Mouse (Mus musculus) midbrain, embryonic 16.5 days (tissue): Measurements from ENCODE around the gene Slc2a8. TPM values are rescaled to one million over a fixed set of nuclear protein-coding genes. Genes with fewer than 3 reads are reported as not detected.
"Not testable (repeated sequence)": the region's sequence is repeated elsewhere in the genome, so short reads cannot be mapped to it uniquely, and the experiment has no call there.

Experiments used
- ATAC-seq: fragments of 200-750 bp; cut with Nextera tagmentation; 2 replicates; pipeline ENCODE4 v1.8.0; 2017; ENCODE audit warnings: moderate TSS enrichment
- H3K27ac ChIP-seq: fragments of 300-500 bp; sonication (generic); 2 replicates; pipeline ENCODE4 v1.5.1; 2014; ENCODE audit warnings: mild to moderate bottlenecking, low read length, mixed read lengths
- H3K27me3 ChIP-seq: fragments of 300-500 bp; sonication (generic); 2 replicates; pipeline ENCODE4 v1.6.1; 2014; ENCODE audit warnings: low read depth, low read length, mixed read lengths; ENCODE audit not compliant: control insufficient read depth, insufficient read depth
- H3K36me3 ChIP-seq: fragments of 300-500 bp; sonication (generic); 2 replicates; pipeline ENCODE4 v1.6.1; 2014; ENCODE audit warnings: mild to moderate bottlenecking, low read length, moderate library complexity, mixed read lengths; ENCODE audit not compliant: control insufficient read depth, insufficient read depth
- H3K4me1 ChIP-seq: fragments of 300-500 bp; sonication (generic); 2 replicates; pipeline ENCODE4 v1.6.1; 2014; ENCODE audit warnings: mild to moderate bottlenecking, low read length, mixed read lengths; ENCODE audit not compliant: control insufficient read depth, insufficient read depth
- H3K4me2 ChIP-seq: fragments of 300-500 bp; sonication (generic); 2 replicates; pipeline ENCODE4 v1.6.1; 2014; ENCODE audit warnings: mild to moderate bottlenecking, low read length, mixed read lengths
- H3K4me3 ChIP-seq: fragments of 300-500 bp; sonication (generic); 2 replicates; pipeline ENCODE4 v1.5.1; 2014; ENCODE audit warnings: low read depth, mild to moderate bottlenecking, low read length, moderate library complexity, mixed read lengths
- H3K9ac ChIP-seq: fragments of 300-500 bp; sonication (generic); 2 replicates; pipeline ENCODE4 v1.6.1; 2014; ENCODE audit warnings: low read depth, low read length, mixed read lengths
- H3K9me3 ChIP-seq: fragments of 300-500 bp; sonication (generic); replicated peaks from 2 replicates; pipeline ENCODE4 v1.6.1; 2014; ENCODE audit warnings: mild to moderate bottlenecking, low read length, mixed read lengths; ENCODE audit not compliant: control insufficient read depth, poor library complexity, severe bottlenecking
- WGBS: fragments of 180-500 bp; shearing (Covaris S2); extraction: QIAGEN DNeasy Blood & Tissue Kit; methylation state at CpG from one replicate; pipeline ENCODE4 v1.1.7; 2014; 5-methylcytosine and 5-hydroxymethylcytosine counted together
- polyA plus RNA-seq: library from polyadenylated mRNA; unstranded; fragments of >200 nt; fragmentation: Nextera tagmentation; extraction: Ambion mirVana; gene quantifications from 2 replicates; pipeline ENCODE4 v1.2.1, GENCODE M21; 2015

Gene Slc2a8
- polyA plus RNA-seq = 20.7 and 21.7 TPM in 2 replicates

DNA sequence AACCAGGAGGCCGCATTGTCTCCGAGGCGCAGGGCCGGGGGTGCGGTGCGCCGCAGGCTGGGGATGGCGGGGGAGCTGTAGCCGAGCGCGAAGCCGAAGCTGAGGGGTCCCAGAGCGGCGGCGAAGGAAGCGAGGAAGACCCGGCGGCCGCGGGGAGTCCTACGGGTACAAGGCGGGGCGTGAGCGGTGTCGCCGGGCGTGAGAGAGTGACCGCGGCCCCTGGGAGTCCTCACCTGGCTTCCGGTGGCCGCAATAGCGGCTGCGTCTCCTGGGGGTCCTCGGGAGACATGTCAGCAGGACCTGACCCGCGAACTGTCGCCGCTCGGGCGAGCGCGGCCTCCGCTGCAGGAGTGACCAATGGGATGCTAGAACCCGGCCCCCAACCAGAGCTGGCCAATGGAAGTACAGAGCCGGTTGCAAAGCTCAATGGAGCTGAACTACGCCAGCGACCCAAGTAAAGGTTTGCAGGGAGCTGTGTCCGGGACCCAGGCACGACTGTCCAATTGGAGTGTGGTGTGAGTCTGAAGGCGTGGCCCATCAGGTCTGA lies at the start of gene Slc2a8:
Gene Slc2a8 (minus strand): TSS at position 359 of the 547 bp plus-strand sequence.
- peak; percentile 98 for ATAC-seq
- no peaks in the 10 kb centered on the region for H3K27me3 ChIP-seq
- no peaks in the 10 kb centered on the region for H3K9me3 ChIP-seq
- peak within 1 kb of the TSS; percentile 69 for H3K27ac ChIP-seq
- peak within 1 kb of the TSS; percentile 99 for H3K4me2 ChIP-seq
- peaks cover 6% of the 10 kb centered on the region for H3K36me3 ChIP-seq
- peaks cover 18% of the 10 kb centered on the region for H3K4me1 ChIP-seq
- peak within 1 kb of the TSS; percentile 91 for H3K4me3 ChIP-seq
- 0% methylated on average over 44 of the region's 50 CpGs for WGBS
- peak within 1 kb of the TSS; percentile 95 for H3K9ac ChIP-seq

DNA sequence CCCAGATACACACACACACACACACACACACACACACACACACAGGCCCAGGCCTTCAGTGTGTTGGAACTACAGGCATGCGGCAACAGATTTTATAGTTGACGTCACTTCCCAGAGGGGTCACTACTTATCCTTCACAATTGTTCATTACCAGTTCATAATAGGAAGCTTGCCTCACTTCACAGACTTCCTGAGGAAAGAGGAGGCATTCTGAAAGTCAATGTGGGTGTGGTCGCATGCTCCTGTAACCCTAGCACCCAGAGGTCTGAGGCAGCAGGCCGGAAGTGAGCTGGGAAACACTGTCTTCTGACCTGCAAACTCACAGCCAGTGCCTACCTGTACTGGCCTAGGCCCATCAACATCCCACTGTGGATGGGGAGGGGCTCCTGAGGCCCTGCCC lies 43.2 kb upstream of the Slc2a8 start:
- peaks cover 3% of the 10 kb centered on the region; the same call in 1 of the 2 replicates for H3K36me3 ChIP-seq
- H3K9ac ChIP-seq = no peak overlapping the region
- no peak overlapping the region for H3K27ac ChIP-seq
- H3K4me3 ChIP-seq = no peak overlapping the region
- H3K4me2 ChIP-seq = no peak overlapping the region
- no peaks in the 10 kb centered on the region for H3K27me3 ChIP-seq
- no peak for ATAC-seq
- no peaks in the 10 kb centered on the region for H3K4me1 ChIP-seq
- H3K9me3 ChIP-seq = no peaks in the 10 kb centered on the region
- WGBS = 85% methylated on average over 4 of the region's 4 CpGs

DNA sequence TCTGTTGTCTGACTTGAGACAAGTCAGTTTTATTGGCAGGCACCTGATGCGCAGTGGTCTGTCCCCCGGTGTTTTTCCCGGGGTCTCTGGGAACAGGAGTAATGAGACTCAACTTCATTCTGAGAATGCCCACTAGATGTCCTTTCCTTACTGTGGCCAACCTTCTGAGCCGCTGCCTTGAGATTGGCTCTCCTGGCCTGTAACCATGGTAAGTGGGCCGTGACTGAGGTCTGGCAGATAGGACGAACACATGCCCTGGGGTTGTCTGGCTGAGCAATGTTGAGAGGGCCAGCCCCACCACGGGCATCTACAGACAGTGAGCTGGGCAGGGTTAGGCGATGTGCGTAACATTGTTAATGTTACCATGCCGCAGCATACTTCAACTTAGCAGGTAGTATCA lies 42.7 kb upstream of the Slc2a8 start:
- Histone ChIP-seq H3K9ac (no peak overlapping the region), H3K4me3 (no peak overlapping the region), H3K27me3 (no peaks in the 10 kb centered on the region), H3K36me3 (peaks cover 3% of the 10 kb centered on the region; the same call in 1 of the 2 replicates), H3K9me3 (no peaks in the 10 kb centered on the region), H3K4me1 (no peaks in the 10 kb centered on the region), H3K27ac (no peak overlapping the region), H3K4me2 (no peak overlapping the region)
- WGBS = 70% methylated on average over 10 of the region's 10 CpGs
- ATAC-seq = no peak

DNA sequence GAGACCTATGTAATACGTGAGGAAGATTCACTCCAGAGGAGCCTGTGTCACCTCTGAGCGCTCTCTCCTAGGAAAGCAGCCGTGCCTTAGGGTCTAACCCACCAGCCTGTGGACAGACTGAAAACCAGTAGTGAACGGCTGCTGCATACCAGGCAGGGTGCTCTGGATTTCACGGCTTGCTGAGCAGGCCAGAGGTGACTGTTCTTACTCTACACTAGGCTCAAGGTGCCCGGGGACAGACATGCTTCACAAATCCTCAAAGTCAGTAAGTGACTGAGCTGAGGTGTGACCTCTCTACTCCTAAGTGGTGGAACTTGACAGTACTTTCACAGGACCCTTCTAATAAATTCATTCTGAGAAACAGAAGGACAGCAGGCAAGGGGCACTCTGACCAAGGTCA lies 41.0 kb upstream of the Slc2a8 start:
- H3K4me2 ChIP-seq = no peak overlapping the region
- no peak overlapping the region for H3K9ac ChIP-seq
- no peak overlapping the region for H3K4me3 ChIP-seq
- H3K4me1 ChIP-seq = no peaks in the 10 kb centered on the region
- WGBS = 77% methylated on average over 6 of the region's 6 CpGs
- no peak overlapping the region for H3K27ac ChIP-seq
- no peak for ATAC-seq
- H3K36me3 ChIP-seq = peaks cover 3% of the 10 kb centered on the region; the same call in 1 of the 2 replicates
- H3K27me3 ChIP-seq = no peaks in the 10 kb centered on the region
- H3K9me3 ChIP-seq = no peaks in the 10 kb centered on the region

DNA sequence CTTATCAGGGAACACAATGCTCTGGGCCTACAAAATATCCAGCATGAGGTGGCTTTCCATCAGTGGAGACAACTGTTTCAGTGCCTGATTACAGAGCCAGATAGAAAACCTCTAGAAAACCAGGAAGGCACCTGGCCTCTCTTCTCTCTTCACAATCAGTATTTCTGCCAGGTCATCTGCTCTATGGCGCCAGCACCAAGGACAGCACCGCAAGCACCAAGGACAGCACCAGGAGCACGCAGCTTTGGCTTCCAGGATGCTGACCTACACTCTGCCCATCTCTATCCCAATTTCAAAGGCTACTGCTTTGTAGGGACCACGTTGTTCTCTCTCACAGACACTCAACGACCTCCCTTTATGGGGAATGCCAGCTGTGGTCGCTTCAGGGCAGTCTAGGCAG lies 36.1 kb upstream of the Slc2a8 start:
- Histone ChIP-seq H3K9me3 (no peaks in the 10 kb centered on the region), H3K27me3 (no peaks in the 10 kb centered on the region), H3K4me3 (no peak overlapping the region), H3K4me2 (no peak overlapping the region), H3K27ac (no peak overlapping the region), H3K4me1 (no peaks in the 10 kb centered on the region), H3K36me3 (peaks cover 14% of the 10 kb centered on the region), H3K9ac (no peak overlapping the region)
- ATAC-seq = no peak
- 13% methylated on average over 6 of the region's 6 CpGs for WGBS

DNA sequence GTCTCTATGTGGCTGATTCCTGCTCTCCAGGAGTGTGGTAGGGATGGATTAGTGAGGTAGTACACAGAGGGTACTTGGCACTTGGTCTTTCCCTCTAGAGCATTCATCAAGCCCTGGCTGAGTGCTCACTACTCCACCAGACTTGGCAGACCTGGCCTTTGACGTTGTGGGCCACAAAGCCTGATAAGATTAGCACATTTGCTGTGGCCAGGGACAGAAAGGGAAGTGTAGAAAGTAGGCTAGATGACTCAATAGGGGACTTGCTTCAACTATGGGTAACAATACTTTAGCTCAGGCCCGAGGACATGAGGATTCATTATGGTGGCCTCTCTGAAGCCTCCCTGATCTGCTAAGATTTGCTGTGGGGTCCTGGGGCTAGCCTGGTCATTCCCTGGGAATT lies 35.3 kb upstream of the Slc2a8 start:
- no peak overlapping the region for H3K4me2 ChIP-seq

DNA sequence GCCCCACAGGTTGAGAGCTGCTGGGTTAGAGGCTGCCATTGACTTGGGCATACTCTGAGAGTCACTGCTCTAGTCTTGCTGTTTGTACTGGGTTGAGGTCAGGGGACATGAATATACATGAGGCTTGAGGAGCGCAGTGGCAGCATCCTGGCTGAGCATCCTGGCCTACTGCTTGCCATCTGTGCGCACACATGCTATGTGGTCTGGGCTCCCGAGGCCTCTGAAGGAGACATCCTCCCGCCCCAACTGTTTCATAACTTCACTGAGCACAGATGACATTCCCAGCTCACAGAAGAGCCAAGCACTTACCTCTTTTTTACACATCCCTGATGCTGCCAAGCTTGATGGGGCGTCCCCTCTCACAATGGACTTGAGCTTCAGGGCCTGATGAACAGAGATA lies 33.0 kb upstream of the Slc2a8 start:
- H3K4me2 ChIP-seq = no peak overlapping the region
- peaks cover 16% of the 10 kb centered on the region for H3K36me3 ChIP-seq
- H3K9ac ChIP-seq = no peak overlapping the region
- WGBS = 60% methylated on average over 5 of the region's 5 CpGs
- no peaks in the 10 kb centered on the region for H3K4me1 ChIP-seq
- no peak overlapping the region for H3K4me3 ChIP-seq
- no peak overlapping the region for H3K27ac ChIP-seq
- H3K9me3 ChIP-seq = no peaks in the 10 kb centered on the region
- ATAC-seq = no peak
- no peaks in the 10 kb centered on the region for H3K27me3 ChIP-seq

More for the DNA sequence above, 35.3 kb upstream of the Slc2a8 start:
- Histone ChIP-seq H3K9me3 (no peaks in the 10 kb centered on the region), H3K9ac (no peak overlapping the region), H3K4me1 (no peaks in the 10 kb centered on the region), H3K4me3 (no peak overlapping the region), H3K36me3 (peaks cover 14% of the 10 kb centered on the region), H3K27me3 (no peaks in the 10 kb centered on the region), H3K27ac (no peak overlapping the region)
- 80% methylated on average over 2 of the region's 2 CpGs for WGBS
- no peak for ATAC-seq

DNA sequence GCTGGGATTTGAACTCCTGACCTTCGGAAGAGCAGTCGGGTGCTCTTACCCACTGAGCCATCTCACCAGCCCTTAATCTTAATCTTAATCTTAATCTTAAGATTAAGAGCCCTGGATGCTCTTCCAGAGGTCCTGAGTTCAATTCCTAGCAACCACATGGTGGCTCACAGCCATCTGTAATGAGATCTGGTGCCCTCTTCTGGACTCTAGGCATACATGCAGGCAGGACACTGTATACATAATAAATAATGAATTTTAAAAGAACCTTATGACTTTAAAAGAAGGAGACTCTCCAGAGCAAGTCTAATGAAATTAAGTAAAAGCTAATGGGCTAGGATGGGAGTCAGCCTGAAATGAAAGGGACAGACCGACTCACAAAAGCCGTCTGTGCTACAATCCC lies 27.2 kb upstream of the Slc2a8 start:
- H3K36me3 ChIP-seq = peaks cover 25% of the 10 kb centered on the region
- not testable (repeated sequence) for H3K4me3 ChIP-seq, H3K4me2 ChIP-seq, H3K9me3 ChIP-seq, H3K27ac ChIP-seq, H3K27me3 ChIP-seq, ATAC-seq, H3K9ac ChIP-seq, H3K4me1 ChIP-seq
- 89% methylated on average over 4 of the region's 4 CpGs for WGBS

DNA sequence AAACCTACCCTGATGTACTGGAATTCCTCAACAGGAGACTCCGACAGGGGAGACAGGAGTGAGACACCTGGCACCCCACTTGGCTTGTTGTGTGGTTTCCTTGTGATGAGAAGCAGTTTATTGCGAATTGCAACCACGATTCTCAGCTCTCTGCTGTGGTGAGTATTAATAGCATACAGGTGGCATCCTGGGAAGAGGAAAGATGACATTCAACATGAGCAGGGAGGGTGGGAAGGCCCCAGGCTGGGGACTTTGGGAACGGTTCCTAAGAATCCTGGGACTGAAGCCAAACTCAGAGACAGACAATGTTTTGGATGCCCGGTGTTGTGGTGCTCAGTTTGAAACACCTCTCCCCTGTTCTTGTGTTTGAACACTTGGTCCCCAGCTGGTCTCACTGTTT lies 23.2 kb upstream of the Slc2a8 start:
- no peaks in the 10 kb centered on the region for H3K4me1 ChIP-seq
- H3K4me3 ChIP-seq = no peak overlapping the region
- H3K4me2 ChIP-seq = no peak overlapping the region
- no peaks in the 10 kb centered on the region for H3K27me3 ChIP-seq
- 68% methylated on average over 5 of the region's 5 CpGs for WGBS
- no peak overlapping the region for H3K27ac ChIP-seq
- no peak overlapping the region for H3K9ac ChIP-seq
- H3K36me3 ChIP-seq = peaks cover 25% of the 10 kb centered on the region
- no peak for ATAC-seq
- H3K9me3 ChIP-seq = no peaks in the 10 kb centered on the region
